Mouse (Mus musculus) spleen, adult 12 weeks (tissue): ENCODE measurements around the gene Nt5dc2.

Experiments
- DNase-seq: peaks from one replicate; pipeline ENCODE4 v3.0.0; 2022; ENCODE audit warnings: low spot score

Nt5dc2 gene

GRCm38 (mm10) chr14:31134015-31135000 lies 3.5 kb downstream of the Nt5dc2 start:
- no peak for DNase-seq

GRCm38 (mm10) chr14:31135495-31136410 lies 4.9 kb downstream of the Nt5dc2 start:
- DNase-seq = no peak

- DNase-seq = no peak
Observed at GRCm38 (mm10) chr14:31136411-31137280, 5.8 kb downstream of the Nt5dc2 start.

DNA sequence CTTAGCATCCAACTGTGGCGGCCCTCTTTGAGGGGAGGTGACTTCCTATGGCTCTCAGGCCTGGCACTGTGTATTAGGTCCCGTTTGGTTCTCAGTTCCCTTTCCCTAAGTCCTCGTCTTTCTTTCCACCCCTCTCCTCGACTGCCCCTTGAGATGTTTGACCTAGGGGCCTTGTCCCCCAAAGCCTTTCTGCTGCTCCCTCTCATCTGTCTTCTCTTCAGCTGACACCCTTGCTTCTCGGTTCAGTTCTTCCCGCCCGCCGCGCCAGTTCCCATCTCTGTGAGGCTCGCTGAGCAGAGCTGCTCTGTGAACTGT lies 6.4 kb downstream of the Nt5dc2 start:
- DNase-seq = no peak

DNA sequence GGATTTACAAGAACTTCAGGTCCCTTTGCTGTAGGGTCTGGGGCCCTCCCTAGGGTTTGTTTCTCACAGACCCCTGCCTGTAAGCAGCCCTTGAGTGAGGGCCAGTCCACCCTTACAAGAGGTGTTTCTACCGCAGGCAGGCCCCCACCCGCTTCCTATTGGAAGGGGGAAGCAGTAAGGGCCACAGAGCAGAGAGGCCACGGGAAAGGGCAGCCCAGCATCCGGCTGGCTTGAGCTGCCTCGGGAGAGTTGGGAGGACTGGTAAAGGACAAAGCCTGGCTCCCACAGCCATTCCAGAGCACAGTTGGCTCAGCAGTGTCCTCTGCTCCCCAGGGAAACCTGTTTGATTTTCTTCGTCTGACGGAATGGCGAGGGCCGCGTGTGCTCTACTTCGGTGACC lies 6.9 kb downstream of the Nt5dc2 start:
- no peak for DNase-seq

GRCm38 (mm10) chr14:31138219-31138896 lies 7.5 kb downstream of the Nt5dc2 start:
- no peak for DNase-seq

DNA sequence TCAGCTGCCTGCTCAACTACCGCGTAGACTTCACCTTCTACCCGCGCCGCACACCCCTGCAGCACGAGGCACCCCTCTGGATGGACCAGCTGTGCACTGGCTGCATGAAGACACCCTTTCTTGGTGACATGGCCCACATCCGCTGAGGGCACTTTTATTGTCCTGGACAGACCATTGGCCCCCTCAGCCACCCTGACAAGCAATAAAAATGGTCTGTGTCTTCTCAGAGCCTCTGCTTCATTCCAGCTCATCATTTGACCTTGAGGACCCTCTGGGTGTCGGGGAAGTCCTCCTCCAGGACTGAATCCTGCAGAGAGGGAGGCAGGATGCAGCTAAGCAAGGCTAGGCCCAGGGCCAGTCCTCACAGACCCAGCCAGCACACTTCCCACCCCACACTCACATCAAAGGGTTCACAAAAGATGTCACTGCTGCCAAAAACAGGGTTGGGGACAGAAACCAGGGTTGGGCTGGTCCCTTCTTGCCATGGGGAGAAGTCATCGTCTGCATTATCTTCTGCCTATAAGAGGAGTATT lies 8.1 kb downstream of the Nt5dc2 start:
- no peak for DNase-seq

DNA sequence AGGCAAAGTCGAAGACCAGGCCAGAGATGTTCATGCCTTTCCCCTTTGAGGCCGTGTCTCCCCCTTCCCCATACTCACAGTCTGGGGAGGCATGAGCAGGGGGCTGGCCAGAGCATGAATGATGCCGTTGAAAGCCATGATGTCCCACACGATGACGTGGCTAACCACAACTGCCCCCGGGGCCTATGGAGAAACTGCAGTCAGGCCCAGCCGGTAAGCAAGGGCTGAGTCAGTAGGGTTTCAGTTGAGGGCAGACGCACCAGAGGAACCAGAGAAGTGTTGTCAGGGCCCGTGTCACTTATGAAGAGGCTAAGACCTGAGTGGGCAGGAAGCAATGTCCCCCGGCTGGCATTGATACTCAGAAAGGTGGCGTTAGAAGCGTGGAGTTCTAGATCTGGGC lies 8.8 kb downstream of the Nt5dc2 start:
- no peak for DNase-seq

- no peak for DNase-seq
Observed at GRCm38 (mm10) chr14:31140141-31140540, 9.3 kb downstream of the Nt5dc2 start.

DNA sequence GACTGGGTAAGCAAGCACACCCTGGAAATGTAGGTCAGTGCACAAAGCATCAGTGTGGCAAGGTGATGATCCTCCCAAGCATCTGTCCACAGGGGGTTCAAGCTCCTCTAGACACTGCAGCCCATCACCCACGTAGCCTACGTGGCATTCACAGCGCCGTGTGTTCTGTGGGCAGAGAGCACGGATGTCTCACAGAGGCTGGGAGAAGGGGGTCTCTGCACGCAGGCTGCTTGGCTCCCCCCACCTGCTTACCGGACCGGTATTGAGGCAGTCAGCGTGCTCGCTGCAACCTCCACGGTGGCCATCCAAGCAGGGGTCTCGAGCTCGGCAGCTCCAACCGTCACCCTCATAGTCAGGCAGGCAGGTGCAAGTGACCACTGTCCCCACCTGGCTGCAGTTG lies 10.2 kb downstream of the Nt5dc2 start:
- no peak for DNase-seq

DNA sequence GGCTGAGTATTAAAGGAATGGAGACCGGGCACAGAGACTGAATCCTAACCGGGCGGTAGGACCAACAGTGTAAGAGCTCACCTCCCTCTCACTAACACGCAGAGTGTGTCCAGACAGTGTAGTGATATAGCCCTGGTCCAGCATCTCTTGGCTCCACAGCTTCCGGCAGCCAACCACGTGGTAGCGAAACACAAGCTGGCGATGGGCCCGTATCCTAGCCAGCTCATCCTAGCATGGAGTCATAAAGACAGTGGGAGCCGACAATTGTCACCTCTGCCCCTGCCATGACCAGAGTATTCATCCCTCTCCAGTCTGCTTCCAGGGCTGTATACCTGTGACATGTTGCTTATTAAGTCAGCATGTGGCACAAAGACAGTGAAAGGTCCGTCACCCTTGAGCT lies 14.8 kb downstream of the Nt5dc2 start:
- DNase-seq = no peak

DNA sequence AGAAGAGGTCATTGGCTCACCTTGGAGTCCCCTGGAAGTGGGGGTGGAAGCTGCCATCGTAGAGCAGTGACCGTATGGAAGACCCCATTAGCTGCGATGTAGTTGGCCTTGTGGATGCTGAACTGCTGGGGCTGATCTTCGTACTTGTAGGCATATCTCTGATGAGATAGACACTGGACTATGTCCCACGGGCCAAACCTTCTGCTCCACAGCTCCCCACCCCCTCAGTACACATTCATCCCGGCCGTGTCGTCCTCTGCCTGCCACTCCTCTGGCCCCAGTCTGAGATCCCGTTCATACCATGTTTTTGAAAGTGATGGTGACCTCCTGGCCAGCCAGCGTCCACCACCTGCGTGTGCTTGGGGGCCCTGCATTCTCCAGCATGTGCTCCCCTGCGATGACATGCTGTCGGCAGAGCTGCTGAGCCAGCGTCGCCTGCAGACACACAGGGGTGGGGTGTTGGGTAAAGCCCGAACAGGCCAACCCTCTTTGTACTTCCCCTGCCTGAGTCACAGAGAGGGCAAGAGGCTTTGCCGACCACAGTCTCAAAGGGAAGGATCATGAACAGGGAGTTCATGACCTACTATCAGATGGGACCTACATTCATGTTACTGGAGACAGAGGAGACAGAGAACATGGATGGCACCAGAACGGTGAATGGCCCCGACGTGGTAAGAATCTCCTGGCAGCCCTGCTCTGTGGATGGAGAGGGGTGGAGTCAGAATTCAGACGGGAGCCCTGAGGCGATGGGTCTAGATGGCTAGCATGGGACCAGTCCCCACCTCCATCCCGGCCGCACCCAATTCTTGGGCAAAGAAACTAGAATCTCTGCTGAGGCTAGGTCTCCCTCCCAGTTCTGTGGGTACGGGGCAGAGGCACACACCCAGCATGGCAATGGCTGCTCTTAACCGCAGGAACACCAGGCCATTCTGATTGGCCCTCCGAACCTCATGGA lies 29.6 kb downstream of the Nt5dc2 start:
- DNase-seq = no peak

GRCm38 (mm10) chr14:31161191-31161590 lies 30.3 kb downstream of the Nt5dc2 start:
- no peak for DNase-seq

- DNase-seq = no peak
Observed at GRCm38 (mm10) chr14:31161638-31162037, 30.8 kb downstream of the Nt5dc2 start.

GRCm38 (mm10) chr14:31164067-31164466 lies 33.2 kb downstream of the Nt5dc2 start:
- DNase-seq = no peak

DNA sequence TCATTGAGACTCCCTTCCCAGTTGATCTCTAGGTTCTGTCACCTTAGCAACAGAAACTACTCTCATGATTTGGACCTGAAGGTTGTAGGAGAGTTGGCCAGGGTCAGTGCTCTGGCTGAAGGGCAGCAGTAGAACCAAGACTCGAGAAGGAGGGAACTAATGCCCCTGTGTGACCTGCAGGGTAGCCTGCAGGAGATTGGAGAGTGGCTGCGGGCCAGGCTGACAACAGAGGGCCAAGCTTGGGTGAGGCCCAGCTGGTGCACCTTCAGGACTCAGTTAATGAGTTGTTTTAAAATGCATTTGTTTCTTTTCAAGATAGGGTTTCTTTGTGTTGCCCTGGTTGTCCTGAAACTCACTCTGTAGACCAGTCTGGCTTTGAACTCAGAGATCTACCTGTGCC lies 34.2 kb downstream of the Nt5dc2 start:
- DNase-seq = no peak

GRCm38 (mm10) chr14:31165458-31165857 lies 34.6 kb downstream of the Nt5dc2 start:
- no peak for DNase-seq

- DNase-seq = no peak
Observed at GRCm38 (mm10) chr14:31165991-31166630, 35.3 kb downstream of the Nt5dc2 start.

- no peak for DNase-seq
Observed at GRCm38 (mm10) chr14:31166827-31167226, 36.0 kb downstream of the Nt5dc2 start.
